Mouse (Mus musculus) myocyte (in vitro differentiated cells): Measurements from ENCODE around the gene Rftn1. TPM values are rescaled to one million over a fixed set of nuclear protein-coding genes. Genes with fewer than 3 reads are reported as not detected.

Source experiments
- H3K27me3 ChIP-seq: one replicate; pipeline ENCODE4 v1.6.1; 2011; ENCODE audit not compliant: control insufficient read depth, insufficient read depth, insufficient read length
- H3K36me3 ChIP-seq: one replicate; pipeline ENCODE4 v1.6.1; 2011; ENCODE audit not compliant: control insufficient read depth, insufficient read depth
- H3K4me2 ChIP-seq: one replicate; pipeline ENCODE4 v1.6.1; 2011; ENCODE audit warnings: low read depth, control low read depth
- H3K4me3 ChIP-seq: one replicate; pipeline ENCODE4 v1.5.1; 2011; ENCODE audit warnings: mild to moderate bottlenecking, control low read depth, moderate library complexity
- H3K79me2 ChIP-seq: one replicate; pipeline ENCODE4 v1.6.1; 2011; ENCODE audit not compliant: control insufficient read depth, insufficient read depth
- H3ac ChIP-seq: one replicate; pipeline ENCODE4 v1.6.1; 2011; ENCODE audit not compliant: control insufficient read depth, insufficient read length
- CEBPB ChIP-seq: IDR thresholded peaks from 2 replicates; pipeline ENCODE4 v1.6.1; 2011; ENCODE audit warnings: mild to moderate bottlenecking, moderate library complexity; ENCODE audit not compliant: poor library complexity, insufficient read depth, severe bottlenecking
- E2F4 ChIP-seq: IDR thresholded peaks from one replicate; pipeline ENCODE4 v1.6.1; 2011; ENCODE audit warnings: mild to moderate bottlenecking, control low read depth, moderate library complexity; ENCODE audit not compliant: insufficient read depth
- MAX ChIP-seq: IDR thresholded peaks from one replicate; pipeline ENCODE4 v1.6.1; 2011; ENCODE audit warnings: low read depth, mild to moderate bottlenecking, control low read depth
- MYOD1 ChIP-seq, 3 experiments: IDR thresholded peaks; one replicate each; pipeline ENCODE4 v1.6.1; 2011; ENCODE audit warnings: control low read depth in 2 of 3, low read depth in 2 of 3, mild to moderate bottlenecking in 2 of 3, moderate library complexity in 1 of 3; ENCODE audit not compliant: insufficient read length in 2 of 3, control insufficient read depth in 1 of 3
- MYOG ChIP-seq, 3 experiments: IDR thresholded peaks; one replicate each; pipeline ENCODE4 v1.6.1; 2011; ENCODE audit warnings: control low read depth in 2 of 3, low read depth in 2 of 3, mild to moderate bottlenecking in 2 of 3; ENCODE audit not compliant: insufficient read length in 2 of 3, control insufficient read depth in 1 of 3, insufficient read depth in 1 of 3
- POLR2A ChIP-seq: IDR thresholded peaks from one replicate; pipeline ENCODE4 v1.6.1; 2011; ENCODE audit warnings: low read depth, mild to moderate bottlenecking, control low read depth, moderate library complexity; ENCODE audit not compliant: insufficient read length
- POLR2AphosphoS2 ChIP-seq: IDR thresholded peaks from one replicate; pipeline ENCODE4 v1.6.1; 2011; ENCODE audit warnings: low read depth, control low read depth; ENCODE audit not compliant: insufficient read length
- REST ChIP-seq: IDR thresholded peaks from one replicate; pipeline ENCODE4 v1.6.1; 2011; ENCODE audit warnings: mild to moderate bottlenecking, control low read depth, moderate library complexity; ENCODE audit not compliant: insufficient read depth, insufficient read length
- SRF ChIP-seq: IDR thresholded peaks from one replicate; pipeline ENCODE4 v1.6.1; 2011; ENCODE audit warnings: low read depth; ENCODE audit not compliant: control insufficient read depth, insufficient read length
- TCF12 ChIP-seq: IDR thresholded peaks from one replicate; pipeline ENCODE4 v1.6.1; 2011; ENCODE audit warnings: mild to moderate bottlenecking, control low read depth; ENCODE audit not compliant: poor library complexity, insufficient read depth, severe bottlenecking
- TCF3 ChIP-seq: IDR thresholded peaks from one replicate; pipeline ENCODE4 v1.6.1; 2011; ENCODE audit warnings: low read depth, control low read depth; ENCODE audit not compliant: insufficient read length
- USF1 ChIP-seq: IDR thresholded peaks from one replicate; pipeline ENCODE4 v1.6.1; 2011; ENCODE audit warnings: low read depth, mild to moderate bottlenecking, control low read depth, moderate library complexity
- polyA plus RNA-seq: library from polyadenylated mRNA; unstranded; fragments of >200 nt; fragmentation: generic; extraction: Trizol; gene quantifications from one replicate; pipeline ENCODE4 v1.2.1, GENCODE M21; 2012; ENCODE audit warnings: missing spikeins

Rftn1 gene
- polyA plus RNA-seq, 1 experiment = 0.40 TPM

- no peak overlapping the region for H3K4me3 ChIP-seq
- H3ac ChIP-seq = no peak overlapping the region
- no peak overlapping the region for H3K4me2 ChIP-seq
- no peaks in the 10 kb centered on the region for H3K36me3 ChIP-seq
- TF ChIP-seq TCF12 = no peak
- TF ChIP-seq REST = no peak
- no peak for TF ChIP-seq USF1
- TF ChIP-seq SRF = no peak
- no peaks in the 10 kb centered on the region for H3K27me3 ChIP-seq
- H3K79me2 ChIP-seq = no peaks in the 10 kb centered on the region
These were observed 977 bp downstream of the Rftn1 start for GRCm38 (mm10) chr17:50189381-50190012.

DNA sequence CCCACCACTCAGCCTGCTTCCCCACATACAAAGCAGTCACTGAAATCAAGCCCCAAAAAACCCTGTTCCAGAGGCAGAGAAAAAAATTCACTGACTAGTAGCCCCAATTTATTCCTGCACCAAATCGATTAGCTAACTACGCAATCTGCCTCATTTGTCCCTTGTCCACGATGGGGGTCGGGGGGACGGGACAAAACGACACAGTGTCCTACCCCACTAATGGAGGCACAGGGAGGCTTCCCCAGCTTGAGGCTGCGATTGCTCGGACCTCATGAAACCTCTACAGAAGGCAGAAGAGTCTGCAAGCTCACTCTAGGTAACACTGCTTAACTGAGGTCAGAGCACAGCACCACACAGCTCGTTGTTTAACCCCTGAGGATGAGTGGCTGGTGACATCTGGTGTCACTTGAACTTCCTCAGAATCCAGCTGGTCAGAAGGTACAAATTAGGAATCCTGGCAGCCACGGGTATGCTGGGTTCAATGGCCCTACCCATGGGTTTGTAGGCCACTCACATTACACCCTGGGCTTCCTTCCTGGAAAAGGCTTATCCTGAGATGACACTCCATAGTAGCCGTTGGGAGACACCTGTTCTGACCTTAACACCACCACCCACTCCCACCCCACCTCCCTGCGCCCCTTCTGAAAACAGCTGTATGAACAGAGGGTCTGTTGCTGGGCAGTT, 1.7 kb downstream of the Rftn1 start:
- no peak overlapping the region for H3K4me3 ChIP-seq
- no peaks in the 10 kb centered on the region for H3K36me3 ChIP-seq
- H3ac ChIP-seq = no peak overlapping the region
- H3K27me3 ChIP-seq = no peaks in the 10 kb centered on the region
- no peak for TF ChIP-seq MYOD1 (IDR thresholded peaks at IDR 0.05; ENCODE audit: control insufficient read depth in 1 of 3, insufficient read length in 2 of 3, low read depth in 2 of 3)
- no peaks in the 10 kb centered on the region for H3K79me2 ChIP-seq
- no peak overlapping the region for H3K4me2 ChIP-seq

GRCm38 (mm10) chr17:50185616-50186015, 4.9 kb downstream of the Rftn1 start:
- Histone ChIP-seq H3K4me2 (no peak overlapping the region), H3ac (no peak overlapping the region), H3K79me2 (no peaks in the 10 kb centered on the region), H3K4me3 (no peak overlapping the region), H3K27me3 (no peaks in the 10 kb centered on the region), H3K36me3 (no peaks in the 10 kb centered on the region)
- TF ChIP-seq POLR2AphosphoS2 (no peak), MYOD1 (IDR thresholded peaks at IDR 0.05; ENCODE audit: control insufficient read depth in 1 of 3, insufficient read length in 2 of 3, low read depth in 2 of 3) (no peak), MAX (no peak), MYOG (IDR thresholded peaks at IDR 0.05; ENCODE audit: control insufficient read depth in 1 of 3, insufficient read depth in 1 of 3, insufficient read length in 2 of 3, low read depth in 2 of 3) (no peak), POLR2A (no peak), CEBPB (no peak), SRF (no peak), E2F4 (no peak), REST (no peak), USF1 (no peak), TCF12 (no peak), TCF3 (no peak)

- TF ChIP-seq SRF (no peak), POLR2A (no peak), MAX (no peak), CEBPB (no peak), TCF12 (no peak), E2F4 (no peak), POLR2AphosphoS2 (no peak), REST (no peak), TCF3 (no peak), MYOD1 (IDR thresholded peaks at IDR 0.05; ENCODE audit: control insufficient read depth in 1 of 3, insufficient read length in 2 of 3, low read depth in 2 of 3) (no peak)
These were observed 5.4 kb downstream of the Rftn1 start for GRCm38 (mm10) chr17:50185083-50185482.

GRCm38 (mm10) chr17:50184217-50185038, 6.0 kb downstream of the Rftn1 start:
- no peak overlapping the region for H3K4me2 ChIP-seq
- no peaks in the 10 kb centered on the region for H3K79me2 ChIP-seq
- no peaks in the 10 kb centered on the region for H3K27me3 ChIP-seq
- TF ChIP-seq TCF3 (no peak), MYOG (IDR thresholded peaks at IDR 0.05; ENCODE audit: control insufficient read depth in 1 of 3, insufficient read depth in 1 of 3, insufficient read length in 2 of 3, low read depth in 2 of 3) (no peak), POLR2A (no peak), USF1 (no peak), POLR2AphosphoS2 (no peak), CEBPB (no peak), E2F4 (no peak), MAX (no peak), MYOD1 (IDR thresholded peaks at IDR 0.05; ENCODE audit: control insufficient read depth in 1 of 3, insufficient read length in 2 of 3, low read depth in 2 of 3) (no peak), REST (no peak), TCF12 (no peak), SRF (no peak)
- H3ac ChIP-seq = no peak overlapping the region
- no peaks in the 10 kb centered on the region for H3K36me3 ChIP-seq
- no peak overlapping the region for H3K4me3 ChIP-seq

More at GRCm38 (mm10) chr17:50185083-50185482, 5.4 kb downstream of the Rftn1 start:
- H3K4me3 ChIP-seq = no peak overlapping the region
- H3K36me3 ChIP-seq = no peaks in the 10 kb centered on the region
- no peaks in the 10 kb centered on the region for H3K27me3 ChIP-seq
- H3K79me2 ChIP-seq = no peaks in the 10 kb centered on the region
- no peak overlapping the region for H3K4me2 ChIP-seq
- H3ac ChIP-seq = no peak overlapping the region
